Mouse (Mus musculus) spleen, postnatal 10 days (tissue): ENCODE data around the gene Ccdc59.

ENCODE experiments used
- DNase-seq, 2 experiments: peaks; one replicate each; pipeline ENCODE4 v3.0.0; 2021 to 2022; ENCODE audit warnings: low spot score in 2 of 2

Ccdc59 gene

GRCm38 (mm10) chr10:105840928-105841888 is at the start of gene Ccdc59, which contains the start of gene Mettl25:
TSS of gene Ccdc59 (plus strand) at chr10:105841067.
TSS of gene Mettl25 (minus strand) at chr10:105841380.
- peak; percentile 90 to 94 for DNase-seq

GRCm38 (mm10) chr10:105793776-105794552 is 46.9 kb upstream of the Ccdc59 start:
- DNase-seq, result no peak

DNA sequence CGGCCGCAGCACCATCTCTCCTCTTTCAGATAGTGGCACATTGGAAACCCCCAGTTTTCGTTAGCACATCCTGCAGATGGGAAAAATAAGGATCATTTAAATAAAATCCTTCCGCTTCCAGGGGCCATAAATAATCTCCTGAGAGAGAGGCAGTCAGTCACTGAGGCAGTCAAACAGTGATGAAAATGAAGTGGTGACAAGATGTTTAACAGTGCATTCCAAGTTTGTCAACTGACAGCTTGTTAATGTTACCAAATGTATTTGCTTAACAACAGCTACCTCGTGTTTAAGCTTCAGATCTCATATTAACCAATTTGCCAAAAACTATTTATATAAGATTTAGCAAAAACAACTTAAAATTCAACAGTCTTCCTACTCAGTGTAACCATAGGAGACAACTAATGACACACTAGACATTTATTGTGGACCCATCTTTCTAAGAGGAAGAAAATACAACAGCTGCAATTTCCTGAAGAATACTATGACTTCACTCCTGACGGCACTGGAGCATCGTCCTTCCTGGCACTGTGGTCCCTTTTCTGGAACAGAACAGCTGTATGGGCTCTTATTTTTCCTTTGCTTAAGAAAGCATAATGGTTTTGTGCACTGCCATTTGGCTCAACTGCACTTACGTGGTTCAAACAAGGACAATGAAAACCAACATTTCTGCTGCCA is 43.5 kb upstream of the Ccdc59 start:
- DNase-seq, result no peak

DNA sequence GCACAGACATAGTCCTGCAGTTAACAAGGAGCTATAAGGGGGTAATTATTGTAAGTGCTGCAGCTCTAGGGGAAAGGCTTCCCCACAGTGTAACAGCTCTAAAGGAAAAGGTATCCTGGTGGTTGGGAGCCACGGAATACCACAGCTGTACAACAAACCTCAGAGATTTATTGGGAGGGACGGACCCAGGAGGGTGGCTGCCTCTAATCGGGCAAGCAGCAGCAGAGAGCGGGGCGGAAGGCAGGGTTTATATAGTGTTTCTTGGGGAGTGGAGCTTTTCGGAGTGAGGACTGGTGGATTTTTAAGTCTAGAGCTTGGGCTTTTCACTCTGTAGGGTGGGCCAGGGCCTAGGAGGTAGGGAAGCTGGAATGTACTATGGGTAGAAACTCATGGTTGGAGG is 39.7 kb upstream of the Ccdc59 start:
- no peak for DNase-seq

GRCm38 (mm10) chr10:105802132-105802531 is 38.7 kb upstream of the Ccdc59 start:
- DNase-seq, result no peak

GRCm38 (mm10) chr10:105803461-105803860 is 37.4 kb upstream of the Ccdc59 start:
- DNase-seq, result no peak

DNA sequence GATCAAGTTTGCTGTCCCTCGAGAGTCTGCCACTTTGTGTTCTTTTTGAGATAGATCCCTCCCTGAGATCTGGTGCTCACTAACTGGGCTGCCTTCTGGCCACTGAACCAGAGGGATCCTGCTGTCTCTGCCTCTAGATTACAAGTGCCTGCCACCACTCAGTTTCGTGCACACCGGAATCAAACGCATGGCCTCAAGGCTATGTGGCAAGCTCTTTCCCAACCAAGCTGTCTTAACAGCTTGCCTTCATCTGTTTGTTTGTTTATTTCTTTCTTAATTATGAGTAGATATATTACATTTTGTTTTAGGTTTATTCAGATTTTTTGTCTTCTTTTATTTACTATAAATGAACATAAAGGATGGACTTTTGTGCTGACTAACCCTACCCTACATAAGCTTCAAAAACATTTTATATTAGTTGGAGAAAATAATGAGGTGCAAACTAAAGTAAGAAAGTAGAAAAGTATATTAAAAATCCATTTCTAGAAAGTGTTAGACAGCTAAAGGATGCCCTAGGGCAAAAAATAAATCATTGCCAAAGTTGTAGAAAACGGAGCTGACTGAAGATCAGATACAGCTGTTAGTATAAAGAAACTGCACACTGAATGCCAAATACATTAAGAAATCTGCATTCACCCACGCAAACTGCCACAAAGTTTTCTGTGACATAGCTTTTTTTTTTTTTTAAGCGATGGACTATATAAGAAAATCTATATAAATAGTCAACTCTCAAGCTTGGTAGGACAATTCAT is 34.4 kb upstream of the Ccdc59 start:
- no peak for DNase-seq

- DNase-seq, result no peak
Observed at GRCm38 (mm10) chr10:105834627-105835228, 6.1 kb upstream of the Ccdc59 start.

DNA sequence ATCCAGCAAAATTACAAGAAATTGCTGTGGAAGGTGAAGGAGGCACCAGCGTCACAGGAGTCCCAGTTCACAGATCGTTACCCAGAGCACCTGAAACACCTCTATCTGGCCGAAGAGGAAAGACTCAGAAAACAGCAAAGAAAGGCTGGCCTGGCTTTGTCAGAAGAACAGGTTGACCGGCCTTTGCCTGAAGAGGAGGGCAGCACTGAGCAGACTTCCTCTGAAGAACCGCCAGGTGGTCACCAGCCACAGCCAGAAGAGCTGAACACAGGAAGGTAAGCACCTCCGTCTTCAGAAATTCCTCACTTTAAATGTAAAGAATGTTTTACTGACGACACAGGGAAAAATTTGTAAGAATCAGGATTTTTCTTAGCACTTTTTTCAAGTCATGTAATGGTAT is 1.7 kb downstream of the Ccdc59 start:
- no peak for DNase-seq

GRCm38 (mm10) chr10:105850286-105850685 is 9.4 kb downstream of the Ccdc59 start:
- no peak for DNase-seq

DNA sequence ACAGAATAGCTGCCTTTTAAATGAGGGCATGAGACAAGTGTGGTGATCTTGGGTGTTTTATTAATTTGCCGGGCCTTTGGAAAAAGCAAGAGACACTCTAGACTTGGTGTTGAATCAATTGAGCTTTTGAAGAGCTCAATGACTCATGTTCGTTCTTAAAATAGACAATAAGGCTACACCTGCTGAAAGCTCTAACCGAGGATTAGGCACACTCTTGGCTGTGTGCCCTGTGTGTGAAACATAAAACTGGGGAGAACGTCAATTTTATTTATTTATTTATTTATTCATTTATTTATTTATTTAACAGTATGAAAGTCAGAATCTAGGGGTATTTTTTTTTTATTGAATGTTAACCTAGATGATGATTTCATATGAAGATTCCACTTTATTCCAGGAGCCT is 10.3 kb downstream of the Ccdc59 start:
- no peak for DNase-seq

DNA sequence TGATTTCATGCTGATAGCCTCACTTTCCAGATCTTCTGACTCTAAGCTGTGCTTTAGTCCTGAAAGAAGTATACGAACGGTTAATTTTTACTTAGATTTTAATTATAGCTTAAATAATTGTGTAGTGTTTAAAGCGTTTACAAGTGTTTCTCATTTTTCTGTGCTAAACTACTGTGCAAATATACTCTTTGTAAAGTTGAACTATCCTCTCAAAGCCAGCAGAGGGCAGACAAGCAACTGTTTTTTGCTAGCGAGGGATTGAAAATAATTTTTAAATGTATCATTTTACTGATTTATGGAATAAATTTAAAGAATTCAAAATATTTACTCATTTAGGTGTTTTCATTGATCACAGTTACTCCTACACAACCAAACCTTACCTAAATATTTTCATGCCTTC is 26.4 kb downstream of the Ccdc59 start:
- DNase-seq, result no peak
